Mouse (Mus musculus) neural tube, embryonic 15.5 days (tissue): ENCODE measurements around the gene Fam83e. TPM values are rescaled to one million over a fixed set of nuclear protein-coding genes. Genes with fewer than 3 reads are reported as not detected.

Source experiments
- ATAC-seq: fragments of 200-750 bp; cut with Nextera tagmentation; 2 replicates; pipeline ENCODE4 v1.8.0; 2017; ENCODE audit warnings: mild to moderate bottlenecking, moderate TSS enrichment, moderate library complexity; ENCODE audit not compliant: low FRiP score
- H3K27ac ChIP-seq: fragments of 300-500 bp; sonication (generic); replicated peaks from 2 replicates; pipeline ENCODE4 v1.5.1; 2015; ENCODE audit warnings: mild to moderate bottlenecking, inconsistent platforms
- H3K27me3 ChIP-seq: fragments of 300-500 bp; sonication (generic); replicated peaks from 2 replicates; pipeline ENCODE4 v1.6.1; 2015; ENCODE audit warnings: inconsistent platforms
- H3K36me3 ChIP-seq: fragments of 300-500 bp; sonication (generic); 2 replicates; pipeline ENCODE4 v1.6.1; 2015; ENCODE audit warnings: inconsistent platforms
- H3K4me1 ChIP-seq: fragments of 300-500 bp; sonication (generic); 2 replicates; pipeline ENCODE4 v1.6.1; 2015; ENCODE audit warnings: inconsistent platforms
- H3K4me2 ChIP-seq: fragments of 300-500 bp; sonication (generic); 2 replicates; pipeline ENCODE4 v1.6.1; 2015; ENCODE audit warnings: inconsistent platforms, mild to moderate bottlenecking, moderate library complexity
- H3K4me3 ChIP-seq: fragments of 300-500 bp; sonication (generic); replicated peaks from 2 replicates; pipeline ENCODE4 v1.5.1; 2015; ENCODE audit warnings: mild to moderate bottlenecking, inconsistent platforms
- H3K9ac ChIP-seq: fragments of 300-500 bp; sonication (generic); replicated peaks from 2 replicates; pipeline ENCODE4 v1.6.1; 2015; ENCODE audit warnings: mild to moderate bottlenecking, inconsistent platforms
- H3K9me3 ChIP-seq: fragments of 300-500 bp; sonication (generic); replicated peaks from 2 replicates; pipeline ENCODE4 v1.6.1; 2016; ENCODE audit warnings: inconsistent platforms
- WGBS: fragments of 180-500 bp; shearing (Covaris S2); methylation state at CpG from one replicate; pipeline ENCODE4 v1.1.7; 2015; ENCODE audit warnings: mixed read lengths; 5-methylcytosine and 5-hydroxymethylcytosine counted together
- polyA plus RNA-seq: library from polyadenylated mRNA; unstranded; fragments of >200 nt; fragmentation: Nextera tagmentation; extraction: Ambion mirVana; gene quantifications from 2 replicates; pipeline ENCODE4 v1.2.1, GENCODE M21; 2015

The Fam83e gene
- polyA plus RNA-seq, 1 experiment from 2014 or later, result 0.50 TPM

DNA sequence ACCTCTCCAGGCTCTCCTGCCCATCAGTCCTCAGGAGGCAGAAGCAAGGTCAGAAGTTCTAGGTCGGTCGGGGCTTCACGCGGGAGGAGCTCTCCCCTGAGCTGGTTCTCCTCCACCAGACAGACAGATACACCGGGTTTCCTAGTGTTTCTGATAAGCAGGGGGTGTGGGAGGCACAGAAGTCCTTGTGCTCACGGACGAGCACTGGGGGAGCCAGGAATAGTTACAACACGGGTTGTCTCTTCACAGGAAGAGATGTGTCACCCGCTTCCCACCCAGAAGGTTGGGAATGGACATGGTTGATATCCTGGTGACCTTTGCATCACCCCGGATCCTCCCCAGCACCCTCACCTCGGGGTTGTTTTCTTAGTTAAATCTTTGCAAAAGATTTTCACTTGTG, 31.2 kb upstream of the Fam83e start:
- WGBS, result 86% methylated on average over 11 of the region's 11 CpGs
- no peak overlapping the region for H3K27ac ChIP-seq
- H3K27me3 ChIP-seq, result no peaks in the 10 kb centered on the region
- no peaks in the 10 kb centered on the region for H3K36me3 ChIP-seq
- ATAC-seq, result no peak
- H3K9me3 ChIP-seq, result no peaks in the 10 kb centered on the region
- H3K4me3 ChIP-seq, result no peak overlapping the region
- H3K9ac ChIP-seq, result no peak overlapping the region
- peaks cover 6% of the 10 kb centered on the region for H3K4me1 ChIP-seq
- no peak overlapping the region for H3K4me2 ChIP-seq

DNA sequence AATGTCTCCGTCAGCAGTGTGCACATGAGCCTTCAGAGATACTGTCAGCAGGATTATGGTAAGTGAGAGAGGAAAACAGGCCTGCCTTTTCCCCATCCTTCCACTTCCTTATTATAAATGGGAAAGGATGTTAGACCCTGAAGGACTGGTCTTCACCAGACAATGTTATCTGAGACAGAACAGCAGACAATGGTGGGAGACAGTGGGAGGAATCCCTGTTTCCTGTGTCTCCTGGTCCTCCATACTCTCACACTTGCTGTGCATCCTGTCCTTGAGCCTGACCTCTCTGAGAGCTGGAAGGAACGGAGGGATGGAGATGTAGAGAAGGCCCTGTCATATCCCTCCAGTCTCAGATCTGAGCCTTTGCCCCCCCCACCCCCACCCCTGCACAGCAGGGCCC, 28.6 kb upstream of the Fam83e start:
- ATAC-seq, result no peak
- Histone ChIP-seq H3K27me3 (no peaks in the 10 kb centered on the region), H3K36me3 (no peaks in the 10 kb centered on the region), H3K4me1 (no peaks in the 10 kb centered on the region), H3K4me3 (no peak overlapping the region), H3K4me2 (no peak overlapping the region), H3K27ac (no peak overlapping the region), H3K9ac (no peak overlapping the region), H3K9me3 (no peaks in the 10 kb centered on the region)
- 92% methylated on average over 2 of the region's 2 CpGs for WGBS

DNA sequence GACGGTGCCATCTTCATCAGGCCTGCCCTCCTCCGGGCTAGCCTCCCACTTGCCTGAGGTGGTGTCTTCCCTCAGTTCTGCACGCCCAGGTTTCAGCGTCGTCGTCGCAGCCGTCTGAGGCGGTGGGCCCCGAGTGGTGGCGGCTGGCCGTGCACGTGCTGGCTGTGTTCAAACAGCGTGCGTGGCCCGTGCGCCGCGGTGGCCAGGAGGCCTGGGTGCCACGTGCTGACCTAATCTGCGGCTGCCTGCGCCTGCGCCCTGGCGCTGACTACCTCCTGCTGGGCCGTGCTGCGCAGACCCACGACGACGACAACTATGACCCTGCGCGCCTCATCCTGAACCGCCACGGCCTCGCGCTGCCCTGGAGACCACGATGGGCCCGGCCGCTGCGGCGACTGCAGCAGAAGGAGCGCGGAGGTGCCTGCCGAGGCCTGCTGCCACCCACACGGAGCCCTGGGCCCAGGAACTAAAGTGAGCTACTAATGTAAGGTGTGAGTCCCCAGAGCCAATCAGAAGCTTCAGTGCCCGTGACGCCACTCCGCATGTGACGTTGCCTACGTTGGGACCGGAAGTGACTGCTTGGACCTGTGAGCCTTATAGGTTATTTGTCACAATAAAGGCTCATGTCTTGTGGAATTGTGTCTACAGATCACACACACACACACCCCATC, 27.0 kb upstream of the Fam83e start, which contains the start of gene Sec1:
Gene Sec1, minus strand, starts transcription at position 482 of the 671 bp plus-strand sequence.
- Histone ChIP-seq H3K27me3 (0 out of 2 replicates have a peak, but pooled peaks cover 5% of the 10 kb centered on the region), H3K4me3 (no peak within 1 kb of the TSS), H3K4me1 (peaks cover 4% of the 10 kb centered on the region; the same call in 1 of the 2 replicates), H3K36me3 (no peaks in the 10 kb centered on the region), H3K4me2 (no peak within 1 kb of the TSS), H3K9ac (no peak within 1 kb of the TSS), H3K27ac (no peak within 1 kb of the TSS), H3K9me3 (no peaks in the 10 kb centered on the region)
- WGBS, result 88% methylated on average over 50 of the region's 50 CpGs
- ATAC-seq, result no peak

DNA sequence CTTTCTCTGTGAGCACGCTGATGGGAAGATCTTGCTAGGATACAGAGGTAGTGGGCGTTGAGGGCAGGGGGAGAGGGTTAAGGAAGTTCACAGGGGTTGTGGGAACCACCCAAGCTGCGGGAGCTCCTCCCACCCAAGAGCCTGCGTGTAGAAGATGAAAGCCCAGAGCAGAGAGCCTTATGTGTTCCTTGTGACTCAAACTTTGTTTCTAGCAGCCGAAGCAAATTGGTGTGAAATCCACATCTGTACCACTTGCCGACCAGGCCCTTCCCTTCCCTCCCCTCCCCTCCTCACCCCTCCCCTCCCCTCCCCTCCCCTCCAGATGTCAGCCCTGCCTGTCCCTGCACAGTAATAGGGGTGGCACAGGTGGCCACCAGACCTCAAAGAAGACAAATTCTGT, 25.9 kb upstream of the Fam83e start:
- WGBS, result 7% methylated on average over 6 of the region's 6 CpGs

DNA sequence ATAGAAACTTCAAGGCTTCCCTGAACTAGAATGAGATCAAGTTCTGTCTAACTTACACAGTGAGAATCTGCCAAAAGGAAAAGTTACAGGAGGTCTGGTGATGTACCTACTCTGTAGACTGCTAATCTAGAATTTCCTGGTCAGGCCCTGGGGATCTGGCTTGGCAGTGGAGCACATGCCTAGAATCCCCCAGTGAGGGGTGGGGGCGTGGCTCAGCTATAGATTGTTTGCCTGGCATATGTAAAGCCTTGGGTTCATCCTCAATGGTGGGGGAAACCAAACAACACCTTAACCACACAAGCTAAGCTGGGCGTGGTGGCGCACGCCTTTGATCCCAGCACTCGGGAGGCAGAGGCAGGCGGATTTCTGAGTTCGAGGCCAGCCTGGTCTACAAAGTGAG, 23.1 kb upstream of the Fam83e start:
- no peak overlapping the region for H3K4me2 ChIP-seq
- ATAC-seq, result no peak
- H3K27ac ChIP-seq, result no peak overlapping the region
- 0 out of 2 replicates have a peak, but pooled peaks cover 5% of the 10 kb centered on the region for H3K27me3 ChIP-seq
- H3K9me3 ChIP-seq, result no peaks in the 10 kb centered on the region
- H3K36me3 ChIP-seq, result no peaks in the 10 kb centered on the region
- peaks cover 38% of the 10 kb centered on the region for H3K4me1 ChIP-seq
- H3K9ac ChIP-seq, result no peak overlapping the region
- no peak overlapping the region for H3K4me3 ChIP-seq
- 85% methylated on average over 6 of the region's 7 CpGs for WGBS

More for the DNA sequence above, 25.9 kb upstream of the Fam83e start:
- H3K36me3 ChIP-seq, result no peaks in the 10 kb centered on the region
- H3K9me3 ChIP-seq, result no peaks in the 10 kb centered on the region
- H3K9ac ChIP-seq, result no peak overlapping the region
- no peak overlapping the region for H3K4me2 ChIP-seq
- 0 out of 2 replicates have a peak, but pooled peaks cover 5% of the 10 kb centered on the region for H3K27me3 ChIP-seq
- H3K4me1 ChIP-seq, result peaks cover 14% of the 10 kb centered on the region
- no peak for ATAC-seq
- H3K27ac ChIP-seq, result no peak overlapping the region
- H3K4me3 ChIP-seq, result no peak overlapping the region

DNA sequence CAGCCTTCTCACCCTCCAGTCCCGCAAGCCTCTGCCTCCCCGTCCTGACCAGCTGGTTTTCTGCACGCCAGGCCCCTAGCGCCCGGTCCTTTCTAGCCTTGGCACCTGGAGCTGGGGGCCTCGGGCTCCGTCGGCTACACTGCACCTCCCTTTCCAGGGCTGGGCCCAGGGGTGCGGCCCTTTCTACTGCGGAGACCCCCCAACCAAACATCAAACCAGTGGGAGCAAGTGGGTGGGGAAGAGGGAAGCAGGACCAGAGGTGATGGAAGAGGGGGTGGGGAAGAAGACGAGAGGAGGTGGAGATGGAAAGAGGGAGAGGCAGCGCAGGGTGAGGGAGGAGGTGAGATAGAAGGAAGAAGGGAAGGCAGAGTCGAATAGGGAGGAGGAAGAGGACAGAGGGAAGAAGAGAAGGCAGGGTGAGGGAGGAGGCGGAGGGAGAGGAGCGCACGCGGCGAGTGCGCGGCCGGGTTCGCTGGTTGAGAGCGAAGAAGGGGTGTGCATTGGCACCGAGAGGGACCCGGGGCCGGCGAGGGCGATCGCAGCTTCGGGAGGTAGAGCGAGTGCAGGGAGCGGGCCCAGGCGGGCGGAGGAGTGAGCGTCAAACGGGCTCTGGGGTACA, 21.4 kb upstream of the Fam83e start, which contains the start of gene Car11:
Gene Car11, plus strand, starts transcription at position 321 of the 619 bp plus-strand sequence.
- H3K27ac ChIP-seq, result peak within 1 kb of the TSS; percentile 81
- peak; percentile 6 for ATAC-seq
- H3K4me2 ChIP-seq, result peak within 1 kb of the TSS; percentile 96
- WGBS, result under 1% methylated on average over 36 of the region's 36 CpGs
- peaks cover 51% of the 10 kb centered on the region for H3K4me1 ChIP-seq
- no peaks in the 10 kb centered on the region for H3K9me3 ChIP-seq
- H3K27me3 ChIP-seq, result 0 out of 2 replicates have a peak, but pooled peaks cover 5% of the 10 kb centered on the region
- peak within 1 kb of the TSS; percentile 58 for H3K4me3 ChIP-seq
- H3K9ac ChIP-seq, result peak within 1 kb of the TSS; percentile 80
- H3K36me3 ChIP-seq, result no peaks in the 10 kb centered on the region

DNA sequence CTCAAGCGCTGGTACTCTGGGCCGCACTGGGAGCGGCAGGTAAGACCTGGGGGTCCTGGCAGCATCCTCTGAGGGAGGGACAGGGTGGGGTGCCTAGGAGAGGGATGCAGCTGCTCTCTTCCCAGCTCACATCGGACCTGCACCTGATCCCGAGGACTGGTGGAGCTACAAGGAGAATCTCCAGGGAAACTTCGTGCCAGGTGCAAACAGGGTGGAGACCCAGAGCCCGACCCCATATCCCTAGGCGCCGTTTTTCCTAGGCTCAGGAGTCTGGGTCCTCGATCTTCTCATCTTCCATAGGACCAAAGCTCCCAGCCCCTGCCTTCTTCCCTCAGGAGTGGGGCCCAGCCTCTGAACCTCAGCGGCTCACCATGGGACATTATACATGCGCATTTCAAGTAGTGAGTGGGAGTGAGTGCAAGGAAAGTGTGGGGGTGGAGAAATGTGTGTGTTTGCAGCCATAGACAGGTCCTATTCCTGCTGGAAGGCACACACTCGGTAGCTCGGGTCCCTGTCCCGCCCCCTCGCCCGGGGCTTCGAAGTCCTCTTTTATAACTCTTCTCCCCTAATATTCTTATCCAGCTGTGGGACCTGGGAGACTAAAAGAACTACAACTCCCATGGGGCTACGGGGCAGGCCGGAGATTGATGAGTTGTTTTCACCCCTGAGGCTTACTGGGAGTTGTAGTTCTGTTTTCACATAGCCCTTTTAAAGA, 20.6 kb upstream of the Fam83e start:
- peak overlapping the region; percentile 80 for H3K9ac ChIP-seq
- WGBS, result under 1% methylated on average over 20 of the region's 20 CpGs
- H3K27me3 ChIP-seq, result 0 out of 2 replicates have a peak, but pooled peaks cover 5% of the 10 kb centered on the region
- peak overlapping the region; percentile 96 for H3K4me2 ChIP-seq
- H3K9me3 ChIP-seq, result no peaks in the 10 kb centered on the region
- H3K4me1 ChIP-seq, result peaks cover 55% of the 10 kb centered on the region
- no peaks in the 10 kb centered on the region for H3K36me3 ChIP-seq
- H3K27ac ChIP-seq, result peak overlapping the region; percentile 81
- ATAC-seq, result 0 out of 2 replicates have a peak, but pooled peaks have one; percentile 1
- peak overlapping the region; percentile 58 for H3K4me3 ChIP-seq

DNA sequence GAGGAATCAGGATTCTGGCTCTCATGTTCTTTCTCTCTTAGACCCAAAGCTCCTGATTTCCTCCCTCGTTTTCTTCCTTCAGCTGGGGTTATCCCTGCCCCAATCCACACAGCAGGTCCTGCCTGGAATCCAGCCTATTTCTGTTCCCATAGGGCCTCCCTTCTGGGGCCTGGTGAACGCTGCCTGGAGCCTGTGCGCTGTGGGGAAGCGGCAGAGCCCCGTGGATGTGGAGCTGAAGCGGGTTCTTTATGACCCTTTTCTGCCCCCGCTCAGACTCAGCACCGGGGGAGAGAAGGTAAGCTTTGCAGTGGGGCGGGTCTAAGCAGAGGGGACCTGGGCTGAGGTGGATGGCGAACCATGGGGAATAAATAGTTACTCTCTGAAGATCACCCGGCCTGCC, 19.9 kb upstream of the Fam83e start:
- 26% methylated on average over 11 of the region's 11 CpGs for WGBS
- Histone ChIP-seq H3K9me3 (no peaks in the 10 kb centered on the region), H3K4me1 (peaks cover 61% of the 10 kb centered on the region), H3K27me3 (0 out of 2 replicates have a peak, but pooled peaks cover 5% of the 10 kb centered on the region), H3K4me3 (peak overlapping the region; percentile 58), H3K27ac (peak overlapping the region; percentile 81; the same call in 1 of the 2 replicates), H3K9ac (peak overlapping the region; percentile 80), H3K36me3 (no peaks in the 10 kb centered on the region), H3K4me2 (peak overlapping the region; percentile 96)
- ATAC-seq, result no peak

DNA sequence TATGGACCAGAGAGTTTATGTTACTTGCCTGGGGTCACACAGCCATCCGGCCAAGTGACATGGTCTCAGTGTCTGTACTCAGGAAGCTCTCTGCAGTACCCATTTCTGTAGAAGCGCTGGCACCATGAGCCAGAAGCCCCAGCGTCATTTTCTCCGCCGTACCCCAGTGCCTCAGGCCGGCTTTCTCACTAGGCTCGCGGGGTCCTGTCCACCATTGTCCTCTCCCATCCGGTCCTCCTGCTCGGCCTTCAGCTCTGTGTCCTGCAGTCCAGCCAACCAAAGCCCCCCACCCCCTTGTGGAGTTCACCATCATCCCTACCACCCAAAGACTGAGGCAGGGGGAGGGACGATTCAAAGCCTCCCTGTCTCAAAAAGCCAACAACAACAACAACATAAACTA, 19.4 kb upstream of the Fam83e start:
- no peak overlapping the region for H3K27ac ChIP-seq
- no peaks in the 10 kb centered on the region for H3K9me3 ChIP-seq
- peaks cover 67% of the 10 kb centered on the region for H3K4me1 ChIP-seq
- H3K9ac ChIP-seq, result no peak overlapping the region
- WGBS, result 88% methylated on average over 11 of the region's 11 CpGs
- H3K36me3 ChIP-seq, result no peaks in the 10 kb centered on the region
- peak overlapping the region; percentile 96 for H3K4me2 ChIP-seq
- peak overlapping the region; percentile 58; the same call in 1 of the 2 replicates for H3K4me3 ChIP-seq
- ATAC-seq, result no peak
- 0 out of 2 replicates have a peak, but pooled peaks cover 5% of the 10 kb centered on the region for H3K27me3 ChIP-seq

DNA sequence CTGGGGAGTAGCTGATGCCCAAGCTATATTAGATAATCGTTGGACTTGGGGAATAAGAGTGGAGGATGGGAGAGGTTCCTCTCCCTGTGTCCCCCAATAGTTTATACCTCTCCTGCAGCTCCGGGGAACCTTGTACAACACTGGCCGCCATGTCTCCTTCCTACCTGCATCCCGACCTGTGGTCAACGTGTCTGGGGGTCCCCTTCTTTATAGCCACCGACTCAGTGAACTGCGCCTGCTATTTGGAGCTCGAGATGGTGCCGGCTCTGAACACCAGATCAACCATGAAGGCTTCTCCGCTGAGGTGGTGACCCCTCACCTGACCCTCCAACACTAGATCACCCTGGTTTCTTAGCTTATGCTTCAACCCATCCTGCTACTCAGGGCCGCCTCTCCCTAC, 18.7 kb upstream of the Fam83e start:
- Histone ChIP-seq H3K4me3 (no peak overlapping the region), H3K4me1 (peaks cover 74% of the 10 kb centered on the region), H3K36me3 (no peaks in the 10 kb centered on the region), H3K27ac (no peak overlapping the region), H3K27me3 (0 out of 2 replicates have a peak, but pooled peaks cover 5% of the 10 kb centered on the region), H3K4me2 (no peak overlapping the region), H3K9me3 (no peaks in the 10 kb centered on the region), H3K9ac (no peak overlapping the region)
- ATAC-seq, result no peak
- WGBS, result 93% methylated on average over 11 of the region's 11 CpGs

DNA sequence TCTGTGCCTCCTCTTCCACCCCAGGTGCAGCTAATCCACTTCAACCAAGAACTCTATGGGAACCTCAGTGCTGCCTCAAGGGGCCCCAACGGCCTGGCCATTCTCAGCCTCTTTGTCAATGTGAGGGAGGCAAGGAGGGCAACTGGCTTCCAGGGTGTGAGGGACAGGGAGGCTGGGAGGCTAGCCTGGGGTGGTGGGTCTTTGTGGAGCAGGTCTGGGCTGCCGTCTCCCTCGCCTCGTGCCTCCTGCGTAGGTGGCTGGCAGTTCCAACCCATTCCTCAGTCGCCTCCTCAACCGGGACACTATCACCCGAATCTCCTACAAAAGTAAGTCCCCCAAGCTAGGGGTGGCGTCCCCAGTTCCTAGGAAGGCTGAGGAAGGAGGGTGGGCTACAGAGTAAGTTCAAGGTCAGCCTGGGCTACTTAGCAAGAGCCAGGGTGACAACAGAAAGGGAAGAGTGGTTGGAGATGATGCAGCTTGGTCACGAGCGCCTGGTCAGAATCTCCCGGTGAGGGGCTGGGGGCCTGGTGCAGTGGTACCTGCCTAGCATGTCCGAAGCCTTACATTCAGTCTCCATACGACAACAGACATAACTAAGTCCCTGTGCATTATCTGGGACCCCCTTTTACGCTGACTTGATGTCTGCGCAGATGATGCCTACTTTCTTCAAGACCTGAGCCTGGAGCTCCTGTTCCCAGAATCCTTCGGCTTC, 18.0 kb upstream of the Fam83e start:
- Histone ChIP-seq H3K36me3 (no peaks in the 10 kb centered on the region), H3K4me1 (peaks cover 80% of the 10 kb centered on the region), H3K27me3 (0 out of 2 replicates have a peak, but pooled peaks cover 5% of the 10 kb centered on the region), H3K9ac (peak overlapping the region; percentile 40), H3K9me3 (no peaks in the 10 kb centered on the region), H3K4me3 (peak overlapping the region; percentile 52), H3K4me2 (peak overlapping the region; percentile 91), H3K27ac (peak overlapping the region; percentile 88)
- 91% methylated on average over 17 of the region's 17 CpGs for WGBS
- ATAC-seq, result no peak
